Mouse (Mus musculus) left cerebral cortex, postnatal 25 days (tissue): Measurements from ENCODE around the gene Gm26620. TPM values are rescaled to one million over a fixed set of nuclear protein-coding genes. Genes with fewer than 3 reads are reported as not detected.

Experiments
- total RNA-seq, 2 experiments: library from RNA; stranded (reverse); gene quantifications; 2 replicates each; pipeline ENCODE4 v1.2.3; 2021

Gene Gm26620
- total RNA-seq, 2 experiments from 2014 or later: 0.43 to 1.4 TPM

Other genes starting within 250 kb of the Gm26620 start
- gene Olfml2b, start 240.5 kb upstream of the Gm26620 start, total RNA-seq: 1 to 10 TPM; 2.5 to 4.0 TPM
- gene Atf6, start 17.3 kb upstream of the Gm26620 start, total RNA-seq: 10 to 100 TPM; 51.8 to 52.9 TPM
- gene Dusp12, start 475 bp downstream of the Gm26620 start, total RNA-seq: 10 to 100 TPM; 14.4 to 17.9 TPM
- under 1 TPM; 0.34 to 0.37 TPM for gene Fcrlb, start 27.9 kb downstream of the Gm26620 start, total RNA-seq
- not detected for gene Fcrla, start 42.5 kb downstream of the Gm26620 start, total RNA-seq
- 1 to 10 TPM; 3.6 to 6.2 TPM for gene Fcgr2b, start 91.5 kb downstream of the Gm26620 start, total RNA-seq
- gene Fcgr4, start 133.9 kb downstream of the Gm26620 start, total RNA-seq: not detected
- gene Fcgr3, start 179.9 kb downstream of the Gm26620 start, total RNA-seq: 10 to 100 TPM; 13.8 TPM
- under 1 TPM; 0.34 to 0.43 TPM for gene Cfap126, start 228.9 kb downstream of the Gm26620 start, total RNA-seq